Mouse (Mus musculus) heart, adult 2 months (tissue): ENCODE data around the gene Aacs.

Experiments
- CTCF ChIP-seq: fragments of 200-600 bp; IDR thresholded peaks from 2 replicates; pipeline ENCODE4 v1.8.1; 2022; ENCODE audit warnings: antibody characterized with exemption, mild to moderate bottlenecking, moderate library complexity
- POLR2A ChIP-seq: fragments of 200-500 bp; IDR thresholded peaks from 2 replicates; pipeline ENCODE4 v1.6.1; 2011; ENCODE audit warnings: mild to moderate bottlenecking, low read depth, low read length, control low read depth; ENCODE audit not compliant: insufficient read depth

DNA sequence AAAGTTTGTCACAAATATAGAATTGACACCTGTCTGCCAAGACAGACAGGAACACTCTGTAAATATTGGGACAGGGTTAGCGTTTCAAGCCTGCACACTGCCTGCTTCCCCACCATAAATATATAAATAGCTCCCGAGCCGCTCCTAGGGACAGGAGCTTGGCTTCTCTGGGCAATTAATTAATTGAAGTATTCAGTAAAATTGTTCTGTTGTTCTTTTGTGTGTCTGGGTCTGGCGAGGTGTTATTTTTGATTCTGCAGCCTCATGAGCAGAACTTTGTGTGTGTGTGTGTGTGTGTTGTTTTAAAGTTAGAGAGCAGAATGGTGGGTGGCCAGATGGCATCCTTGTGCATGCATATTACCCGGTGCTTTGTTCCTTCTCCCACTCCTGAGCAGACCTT is 80.1 kb downstream of the Aacs start:
- no peak for TF ChIP-seq CTCF
- TF ChIP-seq POLR2A: no peak
